Mouse (Mus musculus) adrenal gland, postnatal 4 days (tissue): ENCODE measurements around the gene Chchd4. TPM values are rescaled to one million over a fixed set of nuclear protein-coding genes. Genes with fewer than 3 reads are reported as not detected.

Experiments used
- total RNA-seq, 2 experiments: library from RNA; stranded (reverse); gene quantifications; 2 replicates each; pipeline ENCODE4 v1.2.3; 2021

Gene Chchd4
- total RNA-seq, 2 experiments from 2014 or later, result 17.0 to 17.6 TPM

Other genes with a start within 250 kb of the Chchd4 start
- under 1 TPM; 0.08 to 0.34 TPM for gene Wnt7a, start 62.2 kb downstream of the Chchd4 start, total RNA-seq
- 10 to 100 TPM; 40.6 to 42.4 TPM for gene Tmem43, start 157 bp upstream of the Chchd4 start, total RNA-seq
- 10 to 100 TPM; 21.8 to 23.0 TPM for gene Xpc, start 42.3 kb upstream of the Chchd4 start, total RNA-seq
- 10 to 100 TPM; 58.6 to 62.8 TPM for gene Lsm3, start 42.4 kb upstream of the Chchd4 start, total RNA-seq
- gene Slc6a6, start 210.5 kb upstream of the Chchd4 start, total RNA-seq, result 100 to 1,000 TPM; 314 to 322 TPM